Mouse (Mus musculus): ENCODE results near the gene Sec61a1.

Gene Sec61a1

DNA sequence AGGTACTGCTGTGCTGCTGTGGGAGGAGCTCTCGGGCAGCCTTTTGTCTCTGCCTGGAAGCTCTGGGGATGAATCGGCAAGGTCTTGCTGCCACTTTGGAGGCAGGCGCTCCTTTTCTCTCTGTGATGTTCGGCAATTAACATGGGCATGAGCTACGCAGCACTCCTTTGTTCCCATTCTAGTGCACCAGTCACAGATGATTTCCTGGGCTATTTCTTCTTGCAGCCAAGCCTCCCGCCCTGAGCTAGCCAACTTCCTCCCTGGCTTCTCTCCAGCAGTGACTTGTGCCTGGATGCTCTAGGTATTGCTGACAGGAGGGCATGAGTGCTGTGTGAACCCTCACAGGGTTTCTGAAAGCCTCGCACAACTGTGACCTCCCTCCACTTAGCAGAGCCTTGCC lies 35.6 kb downstream of the Sec61a1 start:
- in situ Hi-C loops (cut with MboI; ENCODE audit: low pct_unique_long_range_greater_than_20kb in 1 of 2, low sequenced_read_pairs in 2 of 2, unreplicated experiment in 1 of 2), result no loop called here

DNA sequence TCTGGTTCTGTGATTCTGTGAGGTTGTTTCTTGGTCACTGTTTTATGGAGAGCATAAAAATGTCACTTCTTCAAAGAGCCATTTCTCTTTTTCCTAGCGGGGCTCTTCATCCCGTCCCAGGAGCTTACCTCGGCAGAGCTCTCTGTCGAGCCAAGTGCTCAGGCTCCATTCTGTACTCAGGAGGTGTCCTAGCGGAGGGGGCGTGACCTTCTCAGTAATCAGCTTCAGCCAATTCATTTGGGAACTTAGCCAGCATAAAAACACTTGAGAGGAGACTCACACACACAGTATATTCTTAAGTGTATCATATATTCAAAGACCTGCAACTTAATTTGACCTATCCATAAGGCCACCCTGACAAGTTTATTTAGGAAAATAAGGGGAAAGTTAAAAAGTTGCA lies 38.3 kb downstream of the Sec61a1 start:
- in situ Hi-C loops (cut with MboI; ENCODE audit: low pct_unique_long_range_greater_than_20kb in 1 of 2, low sequenced_read_pairs in 2 of 2, unreplicated experiment in 1 of 2), result no loop called here

DNA sequence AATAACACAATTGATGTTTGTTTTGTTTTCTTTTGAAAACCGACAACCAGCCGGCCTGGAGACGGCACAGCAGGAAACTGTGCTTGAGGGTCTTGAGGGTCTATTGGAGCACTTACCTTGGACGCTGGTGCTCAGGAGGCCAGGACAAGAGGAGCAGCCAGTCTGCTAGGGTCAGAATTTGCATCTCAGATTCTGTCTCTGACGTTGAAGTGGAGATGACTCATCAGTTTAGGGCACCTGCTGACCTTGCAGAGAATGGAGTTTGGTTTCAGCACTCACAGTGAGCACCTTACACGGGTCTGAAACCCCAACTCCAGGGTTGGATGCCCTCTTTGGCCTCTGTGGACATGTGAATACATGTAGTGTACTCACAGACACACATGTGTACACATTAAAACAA lies 48.8 kb downstream of the Sec61a1 start:
- in situ Hi-C loops (cut with MboI; ENCODE audit: low pct_unique_long_range_greater_than_20kb in 1 of 2, low sequenced_read_pairs in 2 of 2, unreplicated experiment in 1 of 2), result no loop called here

DNA sequence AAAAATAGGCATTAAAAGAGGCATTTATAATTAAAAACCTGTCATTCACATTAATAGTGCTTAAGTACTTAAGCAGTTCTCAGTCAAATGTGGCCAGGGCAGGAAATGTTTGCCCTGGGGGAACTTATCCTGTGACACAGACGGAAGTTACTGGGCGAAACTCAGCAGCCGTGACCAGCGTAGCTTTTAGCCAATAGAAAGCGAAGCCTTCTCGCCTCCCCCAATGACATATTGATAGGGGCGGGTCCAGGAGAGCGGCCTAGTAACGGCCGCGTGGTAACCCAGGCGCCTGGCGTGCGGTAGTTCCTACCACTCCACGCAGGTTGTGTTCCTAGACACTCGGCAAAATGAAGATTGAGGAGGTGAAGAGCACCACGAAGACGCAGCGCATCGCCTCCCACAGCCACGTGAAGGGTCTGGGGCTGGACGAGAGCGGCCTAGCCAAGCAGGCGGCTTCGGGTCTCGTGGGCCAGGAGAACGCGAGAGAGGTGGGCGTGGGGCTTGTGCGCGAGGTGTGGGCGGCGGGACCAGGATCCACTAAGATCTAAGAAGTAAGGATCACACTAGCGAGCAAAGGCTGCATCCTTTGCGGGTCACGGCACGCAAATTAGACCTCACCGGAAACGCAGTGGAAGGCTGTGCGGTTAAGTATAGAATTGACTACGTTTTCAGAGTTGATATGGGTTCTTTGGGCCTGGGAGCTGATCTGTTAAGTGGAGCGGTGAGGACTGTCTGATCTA lies 53.4 kb downstream of the Sec61a1 start, which contains the start of gene Ruvbl1:
Ruvbl1 (plus strand) TSS at position 229 of the 740 bp plus-strand sequence.
- in situ Hi-C loops (cut with MboI; ENCODE audit: low pct_unique_long_range_greater_than_20kb in 1 of 2, low sequenced_read_pairs in 2 of 2, unreplicated experiment in 1 of 2), result no loop called here

DNA sequence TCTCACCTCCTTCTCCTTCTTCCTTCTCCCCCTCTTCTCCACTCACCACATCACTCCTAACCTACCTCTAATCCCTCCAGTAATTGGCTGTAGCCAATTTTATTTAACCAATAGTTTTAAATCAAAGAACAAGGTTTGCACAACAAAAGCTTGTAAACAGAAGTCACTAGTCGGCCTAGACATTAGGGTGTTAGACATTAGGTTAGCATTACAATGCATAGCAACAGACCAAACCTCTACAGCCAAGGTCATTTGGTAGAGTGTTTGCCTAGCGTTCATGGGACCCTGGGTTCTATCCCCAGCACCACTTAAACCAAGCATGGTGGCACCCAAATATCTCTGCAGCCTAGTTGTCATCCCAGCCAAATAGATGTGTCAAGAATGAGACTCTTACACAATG lies 64.2 kb downstream of the Sec61a1 start:
- in situ Hi-C loops (cut with MboI; ENCODE audit: low pct_unique_long_range_greater_than_20kb in 1 of 2, low sequenced_read_pairs in 2 of 2, unreplicated experiment in 1 of 2), result no loop called here

All from mouse embryonic stem cell (cell line).